Mouse (Mus musculus) WW6 (cell line): ENCODE results near the gene Ptma.

Experiments used
- DNase-seq: peaks from one replicate; pipeline ENCODE4 v3.0.0-alpha.2; 2013; ENCODE audit warnings: low read depth, low spot score

Gene Ptma

DNA sequence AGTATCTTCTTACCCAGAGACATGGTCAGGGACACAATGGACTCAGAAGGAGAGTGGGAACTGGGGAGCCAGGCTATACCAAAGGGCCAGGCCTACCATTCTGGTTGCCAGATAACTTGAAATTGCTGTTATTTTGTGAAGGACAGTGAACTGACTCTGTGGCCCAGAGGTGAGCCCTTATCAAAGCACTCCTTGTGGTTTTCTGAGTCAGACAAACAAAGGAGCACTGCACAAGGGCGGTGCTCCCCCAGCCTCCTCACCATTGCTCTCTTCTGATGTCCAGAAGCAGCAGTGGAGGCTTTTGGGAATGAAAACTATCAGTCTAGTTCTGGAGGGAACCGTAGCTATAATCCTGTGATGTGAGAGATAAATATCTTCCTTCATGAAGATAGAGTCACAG, 16.1 kb downstream of the Ptma start:
- no peak for DNase-seq

GRCm38 (mm10) chr1:86546797-86547196, 20.3 kb downstream of the Ptma start:
- no peak for DNase-seq

GRCm38 (mm10) chr1:86551299-86551698, 24.8 kb downstream of the Ptma start:
- no peak for DNase-seq

- DNase-seq: no peak
Observed at GRCm38 (mm10) chr1:86551877-86552276, 25.4 kb downstream of the Ptma start.

GRCm38 (mm10) chr1:86555665-86556064, 29.1 kb downstream of the Ptma start:
- DNase-seq: no peak

DNA sequence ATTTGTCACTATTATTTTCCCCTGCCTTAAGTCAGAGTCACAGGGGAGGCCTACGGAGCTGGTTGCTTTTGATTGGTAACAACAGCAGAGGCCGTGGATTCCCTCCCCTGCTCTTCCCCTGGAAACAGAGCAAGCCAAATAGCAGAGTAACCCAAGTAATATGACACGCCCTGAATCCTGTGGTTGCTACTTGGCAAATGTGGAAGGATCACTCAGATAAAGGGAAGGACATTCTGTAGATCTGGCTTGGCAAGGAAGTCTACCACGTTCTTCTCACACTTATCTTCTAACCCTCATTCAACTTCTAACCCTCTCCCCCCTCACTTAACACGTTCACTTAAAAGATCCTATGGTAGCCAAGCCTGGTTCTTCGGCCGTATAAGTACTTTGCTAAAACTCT, 31.3 kb downstream of the Ptma start:
- DNase-seq: no peak

GRCm38 (mm10) chr1:86559232-86559631, 32.7 kb downstream of the Ptma start:
- DNase-seq: no peak

DNA sequence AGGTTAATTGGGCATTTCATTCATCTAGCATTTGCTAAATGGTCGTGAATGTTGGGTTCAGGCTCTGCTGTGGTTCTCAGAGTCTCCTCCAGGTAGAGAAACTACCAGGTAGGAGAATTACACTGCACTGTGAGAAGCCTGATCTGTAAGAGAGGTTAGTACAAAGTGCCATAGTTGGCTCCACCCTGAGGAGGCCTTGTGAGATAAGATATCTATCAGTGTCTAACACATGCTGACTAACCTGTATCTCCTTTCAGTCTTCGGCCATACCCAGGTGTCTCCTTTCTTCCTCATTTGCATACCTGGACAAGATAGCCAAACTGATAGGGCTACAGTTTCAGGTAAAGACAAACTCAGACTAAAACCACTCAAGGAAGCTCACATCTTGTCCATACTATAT, 36.1 kb downstream of the Ptma start:
- no peak for DNase-seq

- DNase-seq: no peak
Observed at GRCm38 (mm10) chr1:86568409-86568808, 41.9 kb downstream of the Ptma start.

DNA sequence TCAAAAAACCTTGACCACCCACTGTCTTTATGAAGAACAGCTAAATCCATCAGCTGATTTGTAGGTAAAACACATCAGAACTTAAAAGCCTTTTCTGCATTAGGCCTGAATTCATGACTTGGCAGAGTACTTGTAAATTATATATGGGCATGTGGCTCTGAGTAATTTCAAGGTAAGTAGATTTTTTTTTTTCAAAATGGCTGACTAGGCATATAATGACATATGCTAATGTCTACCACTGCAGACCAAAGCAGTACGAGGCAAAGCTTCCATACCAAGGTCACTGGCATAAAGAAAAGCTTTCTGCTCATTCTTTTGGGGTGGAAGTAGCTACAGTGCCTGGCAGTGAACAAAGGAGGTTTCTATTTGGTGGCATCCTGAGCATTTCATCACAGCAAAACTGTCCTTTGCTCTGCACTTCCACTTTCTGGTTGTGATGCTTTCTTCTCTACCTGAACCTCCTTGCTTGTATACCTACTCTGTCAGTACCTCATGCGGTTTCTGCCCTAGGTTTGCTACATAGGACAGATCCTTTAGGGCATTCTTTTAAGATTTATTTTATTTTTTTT, 42.9 kb downstream of the Ptma start:
- no peak for DNase-seq

DNA sequence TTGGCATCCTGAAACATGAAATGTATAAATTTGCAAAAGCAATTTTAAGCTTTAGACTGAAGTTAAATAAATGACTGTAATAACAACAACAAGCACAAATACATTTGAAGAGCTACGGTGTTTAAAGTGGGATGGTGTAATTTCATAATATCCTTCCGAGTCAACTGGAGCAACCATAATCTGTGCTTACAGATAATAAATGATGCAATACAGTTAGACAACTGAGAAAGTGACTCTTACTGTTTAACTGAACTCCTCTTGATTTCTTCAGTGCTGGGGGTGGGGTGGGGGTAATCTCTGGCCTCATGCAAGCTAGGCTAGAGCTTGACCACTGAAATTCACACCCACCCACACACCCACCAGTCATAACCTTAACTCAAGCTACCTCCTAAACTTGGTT, 44.9 kb downstream of the Ptma start:
- DNase-seq: no peak

DNA sequence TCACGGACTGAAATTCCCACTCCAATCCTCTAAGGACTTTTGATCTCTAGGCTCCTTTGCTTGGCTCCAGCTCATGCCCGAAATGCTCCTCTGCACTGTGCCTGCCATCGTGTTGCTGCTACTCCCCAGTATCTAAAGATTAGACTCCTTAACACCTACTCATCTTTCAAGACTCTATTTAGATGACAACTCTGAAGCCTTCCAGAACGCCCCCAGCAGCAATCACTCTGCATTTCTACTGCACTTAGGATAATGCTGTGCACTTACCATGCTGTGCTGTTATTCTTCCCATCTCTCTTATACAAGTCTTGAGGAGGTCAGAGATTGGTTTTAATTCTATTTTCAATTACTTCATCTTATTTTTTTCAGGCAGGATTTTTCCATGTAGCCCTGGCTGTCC, 45.4 kb downstream of the Ptma start:
- no peak for DNase-seq
